Mouse (Mus musculus) CD8-positive naive resting alpha-beta T cell, adult 2 months (primary cell): Measurements from ENCODE around the gene S100a3.
A peak's percentile ranks its signal among the peaks of the same experiment; 100 is the strongest.

Experiments
- DNase-seq, 2 experiments: peaks; one replicate each; pipeline ENCODE4 v3.0.0; 2022; ENCODE audit warnings: low read depth in 2 of 2, low spot score in 2 of 2

Gene S100a3

DNA sequence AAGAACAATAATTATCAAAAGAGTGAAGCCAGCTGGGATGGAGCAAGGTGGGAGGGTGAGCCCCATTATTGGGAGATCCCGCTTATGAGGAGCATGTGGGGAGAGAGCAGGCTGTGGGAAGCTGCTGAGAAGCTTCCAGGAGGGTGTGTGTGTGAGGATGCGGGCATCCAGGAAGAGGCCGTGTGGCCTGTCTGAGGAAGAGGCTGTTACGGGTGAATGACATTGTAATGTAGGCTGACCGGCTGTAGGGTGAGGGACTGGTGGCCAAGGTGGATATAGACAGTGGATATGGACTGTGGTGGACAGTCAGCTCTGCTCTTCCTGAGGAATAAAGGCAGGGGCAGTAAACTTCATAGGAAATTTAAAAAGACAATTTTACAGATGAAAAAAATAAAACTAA lies 65.1 kb downstream of the S100a3 start:
- no peak for DNase-seq

DNA sequence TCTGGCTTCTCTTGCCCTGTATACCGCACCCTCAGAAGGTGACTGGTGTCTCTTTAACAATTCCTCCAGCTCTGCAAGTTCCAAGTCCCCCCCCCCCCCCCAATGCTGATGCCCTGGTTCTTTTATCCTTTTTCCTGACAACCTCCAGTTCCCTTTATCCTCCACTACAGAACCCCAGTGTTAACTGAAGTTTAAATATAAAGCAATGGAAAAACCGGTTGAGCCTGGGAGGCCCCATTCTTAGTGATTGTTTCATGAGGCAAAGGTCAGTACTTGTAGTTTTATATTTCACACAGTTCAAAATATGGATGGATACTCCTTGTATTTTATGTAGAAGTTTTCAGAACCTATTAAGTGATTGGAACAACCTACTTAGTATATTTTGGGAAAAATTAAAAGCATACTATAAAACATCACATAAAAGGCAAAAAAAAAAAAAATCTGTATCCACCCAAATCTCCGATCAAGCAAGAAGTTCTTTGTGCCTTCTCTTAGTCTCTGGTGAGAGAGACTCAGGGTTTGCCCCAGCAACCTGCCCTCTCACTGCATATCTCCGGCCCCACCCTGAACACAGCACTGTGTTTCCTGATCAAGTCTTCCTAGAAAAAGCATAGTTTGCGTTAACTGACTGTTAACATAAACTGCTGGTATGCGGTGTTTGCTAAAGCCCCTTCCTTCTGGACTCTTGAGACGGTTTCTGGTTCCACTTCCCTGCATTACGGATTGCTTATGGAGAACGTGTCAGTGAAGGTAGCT lies 66.1 kb downstream of the S100a3 start:
- no peak for DNase-seq

DNA sequence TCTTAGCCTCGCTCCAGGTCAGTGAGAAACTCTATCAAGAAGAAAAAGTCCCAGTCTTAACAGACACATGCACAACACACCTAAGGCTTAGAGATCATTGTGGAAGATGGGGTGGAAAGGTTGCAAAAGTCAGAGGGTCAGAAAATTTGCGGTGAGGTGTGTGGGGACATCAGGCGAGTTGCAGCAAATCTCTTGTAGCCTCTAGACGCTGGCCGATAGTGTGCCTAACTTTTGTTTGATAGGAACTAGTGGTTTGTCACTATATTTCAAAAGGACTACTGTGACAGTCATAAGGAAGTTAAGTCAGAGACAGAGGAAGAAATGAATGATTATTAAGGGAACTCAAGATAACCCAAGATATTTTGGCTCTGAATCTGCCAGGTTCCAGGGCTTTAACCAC lies 67.0 kb downstream of the S100a3 start:
- DNase-seq = no peak

DNA sequence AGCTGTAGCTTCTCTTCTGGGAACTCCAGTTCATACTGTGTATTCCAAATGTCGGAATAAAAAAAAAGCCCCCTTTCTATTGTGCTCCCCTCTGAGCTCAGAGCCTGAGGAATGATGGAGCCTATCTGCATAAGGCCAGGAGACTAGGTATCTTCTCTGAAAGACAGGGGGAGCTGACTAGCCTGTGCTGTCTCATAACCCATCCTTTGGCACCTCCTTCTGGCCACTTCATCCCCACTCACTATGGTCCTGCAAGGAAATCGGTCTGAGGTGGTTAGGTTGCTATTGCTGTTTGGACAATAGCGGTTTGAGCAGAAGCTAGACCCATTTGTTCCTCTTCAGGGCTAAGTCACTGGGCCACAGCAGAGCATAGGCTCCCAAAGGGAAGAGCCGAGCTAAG lies 67.4 kb downstream of the S100a3 start:
- DNase-seq = no peak

DNA sequence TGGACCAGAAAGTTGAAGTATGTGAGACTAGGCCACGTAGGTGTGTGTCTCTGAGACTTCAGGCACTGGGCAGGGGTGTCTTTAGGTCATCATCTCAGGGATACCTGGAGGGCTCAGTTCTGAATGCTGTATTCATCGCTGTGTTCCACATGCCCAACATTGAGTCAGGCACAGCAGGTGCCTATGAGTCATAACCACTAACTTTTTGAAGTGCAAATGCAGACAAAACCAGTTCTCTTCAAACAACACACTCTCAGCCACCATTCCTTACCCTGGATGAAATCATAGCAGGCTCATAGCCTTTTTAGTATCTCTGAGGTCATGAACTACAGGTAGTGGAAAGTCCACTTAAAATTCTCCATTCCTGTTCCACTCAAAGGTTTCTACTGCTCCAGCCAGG lies 68.9 kb downstream of the S100a3 start:
- DNase-seq = no peak

DNA sequence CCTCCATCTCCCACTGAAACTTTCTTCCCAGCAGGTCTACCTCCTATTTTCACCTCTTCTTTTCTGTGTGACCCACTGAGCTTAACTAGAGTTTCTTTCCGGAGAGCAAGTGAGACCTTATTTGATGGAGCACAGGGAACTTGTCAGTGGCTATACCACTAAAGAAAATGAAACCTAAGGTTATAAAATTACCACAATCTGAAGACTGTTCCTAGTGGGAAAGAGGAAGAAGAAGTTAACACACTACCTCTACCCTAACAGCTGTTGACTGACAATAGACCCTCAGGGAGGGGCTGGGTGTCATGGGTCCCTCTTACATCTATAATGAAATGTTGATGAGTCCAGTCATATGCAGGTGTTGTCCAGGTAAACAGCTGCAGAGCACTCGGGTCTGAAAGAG lies 71.6 kb downstream of the S100a3 start:
- no peak for DNase-seq

DNA sequence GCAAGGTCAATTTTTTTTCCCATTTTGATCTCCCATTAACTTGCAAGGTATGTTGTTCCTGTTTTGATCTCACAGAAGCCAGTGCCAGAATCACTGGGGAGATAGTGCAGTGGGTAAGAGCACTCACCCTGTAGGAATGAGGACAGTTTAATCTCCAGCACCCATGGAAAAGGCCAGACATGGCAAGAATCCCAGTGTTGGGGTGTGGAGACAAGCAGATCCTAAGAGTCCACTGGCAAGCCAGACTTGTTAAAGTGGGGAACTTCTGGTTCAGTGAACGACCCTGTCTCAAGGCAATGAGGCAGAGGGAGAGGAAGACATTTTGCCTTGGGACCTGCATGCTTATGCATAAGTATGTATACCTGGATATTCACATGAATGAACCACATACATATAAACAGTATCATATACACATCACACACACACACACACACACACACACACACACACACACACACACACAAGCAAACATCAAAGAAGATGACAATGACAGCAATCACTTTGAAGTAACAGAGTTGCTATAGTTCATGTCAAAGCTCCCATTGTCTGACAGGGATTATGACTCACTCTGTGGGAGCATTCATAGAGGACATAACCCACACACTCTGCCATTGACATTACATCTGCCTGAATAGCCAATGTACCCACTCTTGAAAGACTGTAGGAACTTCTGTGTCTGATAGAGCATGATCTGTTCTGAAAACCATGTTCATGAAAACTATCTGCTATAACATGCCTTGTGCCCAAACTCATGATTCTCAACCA lies 78.3 kb downstream of the S100a3 start:
- no peak for DNase-seq

DNA sequence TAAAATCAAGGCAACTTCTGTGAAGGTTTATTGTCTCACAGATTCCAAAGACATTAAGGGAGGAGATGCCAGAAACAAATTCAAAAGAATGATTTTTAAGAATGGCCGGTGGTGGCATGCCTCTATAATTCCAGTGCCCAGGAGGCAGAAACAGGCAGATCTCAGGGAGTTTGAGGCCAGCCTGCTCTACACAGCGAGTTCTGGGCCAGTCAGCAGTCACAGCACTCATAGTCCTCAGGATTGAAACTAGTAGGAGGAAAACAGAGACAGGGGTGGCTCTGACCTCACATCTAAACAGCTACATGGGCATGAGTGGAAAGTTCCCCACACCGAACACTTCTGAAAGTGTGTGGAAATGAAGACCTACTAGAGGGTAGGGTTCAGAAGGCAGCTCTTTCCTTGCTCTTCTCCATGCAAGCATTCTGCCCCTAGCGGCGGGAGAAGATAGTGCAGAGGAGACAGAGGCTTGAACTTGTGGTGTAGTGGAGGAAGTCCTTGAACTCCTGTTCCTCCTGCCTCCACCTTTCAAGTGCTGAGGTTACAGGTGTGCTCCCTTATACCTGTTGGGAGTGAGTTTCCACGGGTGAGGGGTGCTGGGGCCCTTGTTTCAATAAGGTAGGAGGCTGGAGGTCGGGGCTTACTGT lies 79.3 kb downstream of the S100a3 start:
- peak; percentile 38 to 48 for DNase-seq

DNA sequence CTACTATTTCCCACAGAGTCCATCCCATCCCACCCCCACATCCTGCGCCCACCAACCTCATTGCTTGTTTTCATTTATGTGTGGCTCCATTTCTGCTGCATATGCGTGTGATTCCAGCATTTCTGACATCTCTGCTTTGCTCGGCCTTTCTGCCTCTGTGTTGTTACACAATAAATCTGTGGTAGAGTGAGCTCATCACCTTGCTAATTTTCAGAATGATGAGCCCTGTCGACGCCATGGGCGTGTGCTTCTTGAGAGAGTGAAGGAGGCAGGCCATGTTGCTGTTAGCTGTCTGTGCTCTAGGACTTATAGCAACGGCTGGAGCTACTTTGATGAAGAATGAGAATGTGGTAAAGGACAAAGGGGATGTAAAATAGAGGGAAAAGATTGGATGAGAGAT lies 80.6 kb downstream of the S100a3 start:
- DNase-seq = no peak

DNA sequence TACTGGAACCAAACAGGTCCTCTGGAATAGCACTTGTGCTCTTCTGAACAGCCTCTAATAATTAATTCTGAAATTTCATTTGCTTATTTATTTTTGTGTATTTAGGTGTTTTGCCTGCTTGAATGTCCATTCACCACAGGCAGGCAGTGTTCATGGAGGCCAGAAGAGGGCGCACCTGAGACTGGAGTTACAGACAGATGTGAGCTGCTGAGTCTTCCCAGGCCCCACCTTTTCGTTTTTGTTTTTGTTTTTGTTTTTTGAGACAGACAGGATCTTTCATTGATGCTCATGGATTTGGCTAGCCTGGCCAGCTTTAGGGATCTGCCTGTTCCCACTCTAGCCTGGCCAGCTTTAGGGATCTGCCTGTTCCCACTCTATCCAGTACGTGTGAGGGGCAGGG lies 83.8 kb downstream of the S100a3 start:
- DNase-seq = peak; percentile 20 to 37

DNA sequence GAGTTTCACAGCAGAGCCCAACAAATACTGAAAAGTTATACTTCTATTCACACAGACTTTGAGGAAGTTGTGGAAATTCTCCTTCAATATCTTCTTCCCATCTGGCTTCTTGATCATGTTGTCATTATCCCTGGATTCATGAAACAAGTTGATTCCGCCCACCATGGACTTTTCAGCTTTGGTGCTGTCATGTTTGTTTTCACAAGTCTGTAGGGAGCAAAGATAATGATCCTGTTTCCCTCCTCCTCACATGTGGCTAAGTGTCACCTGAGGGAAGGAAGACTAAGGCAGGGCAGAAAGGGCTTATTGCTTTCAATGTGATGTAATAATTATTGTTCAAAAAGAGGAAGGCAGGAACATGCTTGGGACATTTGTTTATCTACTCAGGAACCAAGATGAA lies 86.9 kb downstream of the S100a3 start:
- no peak for DNase-seq

DNA sequence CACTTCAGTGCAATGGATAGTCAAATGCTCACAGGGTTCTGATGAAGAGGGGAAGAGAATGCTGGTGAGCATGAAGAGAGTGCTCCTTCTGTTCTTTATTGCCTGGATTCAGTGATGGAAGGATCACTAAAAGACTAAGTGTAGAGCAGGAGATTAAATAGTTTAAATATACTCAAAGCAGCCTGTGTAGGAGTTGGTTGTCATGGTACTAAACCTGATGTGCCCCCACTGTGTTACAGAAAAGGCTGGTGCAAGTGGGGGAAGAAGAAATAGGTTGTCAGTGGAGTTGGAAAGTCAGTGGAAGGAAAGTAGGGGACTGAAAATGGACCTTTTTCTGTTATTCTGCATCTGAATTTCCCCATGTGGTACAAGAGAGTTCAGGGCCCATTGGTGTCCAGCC lies 88.6 kb downstream of the S100a3 start:
- no peak for DNase-seq

DNA sequence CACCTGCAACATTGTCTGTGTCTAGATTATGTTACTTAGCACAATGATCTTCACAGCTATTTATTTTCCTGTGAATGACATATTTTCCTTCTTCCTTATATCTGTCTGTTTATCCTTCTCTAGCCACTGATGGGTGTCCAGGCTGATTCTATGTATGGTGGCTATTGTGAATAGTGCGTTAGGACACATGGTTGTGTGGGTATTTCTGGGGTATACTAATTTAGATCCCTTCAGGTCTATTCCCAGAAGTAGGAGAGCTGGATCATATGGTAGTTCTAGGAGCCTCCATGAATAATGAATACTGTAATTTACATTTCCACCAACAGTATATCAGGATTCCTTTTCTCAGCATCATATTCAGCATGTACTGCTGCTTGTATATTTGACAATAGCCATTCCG lies 89.5 kb downstream of the S100a3 start:
- DNase-seq = no peak
